In genomic region chr6:141485302-141486021, GRCm38 (mm10) we compare ENCODE assay signal across 9 mouse cellular contexts. TPM values are rescaled to one million over a fixed set of nuclear protein-coding genes. Genes with fewer than 3 reads are reported as not detected.
DNase-seq lines count a peak whose midpoint lies in the region; ATAC-seq and TF ChIP-seq lines count a peak whose summit lies in the region.
"Had no signal": no experiment of that assay in that cellular context is flagged by ENCODE, and none has a peak within 500 bp of the region (broad histone marks: within the 10 kb centered on the region; RNA-seq: fewer than 3 reads in every experiment).

No protein-coding gene starts in this region.

- H3K36me3 ChIP-seq in limb, embryonic 13.5 days, result peaks cover 8% of the 10 kb centered on the region
- no peaks in the 10 kb centered on the region for H3K36me3 ChIP-seq in limb, embryonic 10.5 days
- no peaks in the 10 kb centered on the region for H3K36me3 ChIP-seq in hindbrain, postnatal 0 days (ENCODE audit: insufficient read depth, low read length)
- H3K36me3 ChIP-seq in midbrain, embryonic 16.5 days (ENCODE audit: control insufficient read depth, insufficient read depth, low read length), result no peaks in the 10 kb centered on the region

- 0 out of 2 replicates have a peak, but pooled peaks cover 4% of the 10 kb centered on the region for H3K4me1 ChIP-seq in limb, embryonic 13.5 days
- H3K4me1 ChIP-seq in limb, embryonic 10.5 days, result no peaks in the 10 kb centered on the region
- H3K4me1 ChIP-seq in hindbrain, postnatal 0 days (ENCODE audit: insufficient read depth, low read length), result no peaks in the 10 kb centered on the region
- H3K4me1 ChIP-seq in midbrain, embryonic 16.5 days (ENCODE audit: control insufficient read depth, insufficient read depth, low read length), result peaks cover 3% of the 10 kb centered on the region; the same call in 1 of the 2 replicates
- H3K4me1 ChIP-seq: limb, embryonic 15.5 days had no signal

- ATAC-seq in limb, embryonic 13.5 days (ENCODE audit: low FRiP score, low read depth), result peak; percentile 48; the same call in 1 of the 2 replicates
- peak; percentile 76 for ATAC-seq in hindbrain, postnatal 0 days
- ATAC-seq in midbrain, embryonic 16.5 days, result peak; percentile 58

- no peak overlapping the region for H3K4me2 ChIP-seq in limb, embryonic 13.5 days (replicated peaks)
- H3K4me2 ChIP-seq in hindbrain, postnatal 0 days (ENCODE audit: low read depth, low read length), result 0 out of 2 replicates have a peak overlapping the region, but pooled peaks have one; percentile 5
- no peak overlapping the region for H3K4me2 ChIP-seq in midbrain, embryonic 16.5 days (ENCODE audit: low read length)
- H3K4me2 ChIP-seq: limb, embryonic 15.5 days had no signal

- 59% methylated on average over 10 of the region's 10 CpGs for WGBS in limb, embryonic 13.5 days
- 67% methylated on average over 10 of the region's 10 CpGs for WGBS in limb, embryonic 10.5 days
- WGBS in hindbrain, postnatal 0 days, result 38% methylated on average over 10 of the region's 10 CpGs
- WGBS in midbrain, embryonic 16.5 days, result 58% methylated on average over 10 of the region's 10 CpGs

- DNase-seq in limb, embryonic 10.5 days (ENCODE audit: low spot score), result no peak
- peak; percentile 23 to 39 for DNase-seq in gastrocnemius, postnatal 4 days (ENCODE audit: low spot score in 2 of 2)
- DNase-seq in hindbrain, postnatal 0 days (ENCODE audit: low spot score), result peak; percentile 71
- DNase-seq in cerebellum, adult 11 months, result no peak
- DNase-seq in left cerebral cortex, adult 11 months (ENCODE audit: low spot score), result no peak
- DNase-seq in cerebellum, adult 18-20 months, result no peak

- no peak for TF ChIP-seq CTCF in hindbrain, postnatal 0 days (IDR thresholded peaks at IDR 0.05; ENCODE audit: low read depth)

- no peak overlapping the region for H3K9ac ChIP-seq in limb, embryonic 13.5 days
- no peak overlapping the region for H3K9ac ChIP-seq in hindbrain, postnatal 0 days (replicated peaks; ENCODE audit: low read length)
- no peak overlapping the region for H3K9ac ChIP-seq in midbrain, embryonic 16.5 days (ENCODE audit: low read depth, low read length)
- H3K9ac ChIP-seq: limb, embryonic 15.5 days had no signal

- H3K9me3 ChIP-seq in limb, embryonic 13.5 days, result no peaks in the 10 kb centered on the region
- H3K9me3 ChIP-seq in limb, embryonic 10.5 days (replicated peaks), result no peaks in the 10 kb centered on the region
- no peaks in the 10 kb centered on the region for H3K9me3 ChIP-seq in hindbrain, postnatal 0 days (ENCODE audit: low read length)
- no peaks in the 10 kb centered on the region for H3K9me3 ChIP-seq in midbrain, embryonic 16.5 days (replicated peaks; ENCODE audit: control insufficient read depth, low read length, poor library complexity, severe bottlenecking)
- H3K9me3 ChIP-seq: limb, embryonic 15.5 days had no signal

- H3K4me3 ChIP-seq in limb, embryonic 13.5 days, result no peak overlapping the region
- H3K4me3 ChIP-seq in limb, embryonic 10.5 days, result no peak overlapping the region
- H3K4me3 ChIP-seq in hindbrain, postnatal 0 days (ENCODE audit: low read length), result no peak overlapping the region
- no peak overlapping the region for H3K4me3 ChIP-seq in midbrain, embryonic 16.5 days (ENCODE audit: low read depth, low read length)
- H3K4me3 ChIP-seq: limb, embryonic 15.5 days had no signal

- no peaks in the 10 kb centered on the region for H3K27me3 ChIP-seq in limb, embryonic 13.5 days
- H3K27me3 ChIP-seq in limb, embryonic 10.5 days (ENCODE audit: low read depth, poor library complexity, severe bottlenecking), result no peaks in the 10 kb centered on the region
- H3K27me3 ChIP-seq in hindbrain, postnatal 0 days (ENCODE audit: insufficient read depth, low read length), result no peaks in the 10 kb centered on the region
- no peaks in the 10 kb centered on the region for H3K27me3 ChIP-seq in midbrain, embryonic 16.5 days (ENCODE audit: control insufficient read depth, insufficient read depth, low read depth, low read length)
- H3K27me3 ChIP-seq: limb, embryonic 15.5 days had no signal

- H3K27ac ChIP-seq in limb, embryonic 13.5 days, result no peak overlapping the region
- no peak overlapping the region for H3K27ac ChIP-seq in limb, embryonic 10.5 days
- no peak overlapping the region for H3K27ac ChIP-seq in hindbrain, postnatal 0 days
- H3K27ac ChIP-seq in midbrain, embryonic 16.5 days (ENCODE audit: low read length), result no peak overlapping the region
- H3K27ac ChIP-seq: limb, embryonic 15.5 days had no signal

RNA-seq across cellular contexts. Expression of gene Slco1c1, which starts 38.7 kb away (rescaled TPM):
- 0.13 and 0.26 TPM in 2 replicates for polyA plus RNA-seq in limb, embryonic 13.5 days (2015; fragmentation: Nextera tagmentation; extraction: Ambion mirVana)
- polyA plus RNA-seq in limb, embryonic 10.5 days (2016; fragmentation: Nextera tagmentation; extraction: Ambion mirVana), result 0.09 TPM in 1 of 2 replicates, not detected in the other
- total RNA-seq in gastrocnemius, postnatal 4 days (2021), result under 1 TPM; 0.10 to 0.27 TPM
- 22.8 and 27.7 TPM in 2 replicates for total RNA-seq in hindbrain, postnatal 0 days (2014; rRNA removed)
- 27.2 and 27.7 TPM in 2 replicates for polyA plus RNA-seq in hindbrain, postnatal 0 days (2015; fragmentation: Nextera tagmentation; extraction: Ambion mirVana)
- 19.0 and 21.2 TPM in 2 replicates for polyA plus RNA-seq in midbrain, embryonic 16.5 days (2015; fragmentation: Nextera tagmentation; extraction: Ambion mirVana)

Comparison
In these comparisons a context has a peak if more than half of its experiments do, and no peak if none do; other contexts are left out.
1. DNase-seq: peak in gastrocnemius, postnatal 4 days (2 of 2) and hindbrain, postnatal 0 days (single experiment); none in limb, embryonic 10.5 days (single experiment), cerebellum, adult 11 months (single experiment), left cerebral cortex, adult 11 months (single experiment) and cerebellum, adult 18-20 months (0 of 2).
2. RNA of gene Slco1c1, which starts 38.7 kb away (polyA plus RNA-seq): 27.2 to 27.7 TPM in hindbrain, postnatal 0 days and 19.0 to 21.2 TPM in midbrain, embryonic 16.5 days; 0.13 to 0.26 TPM in limb, embryonic 13.5 days and 0.09 TPM in limb, embryonic 10.5 days; every median in the first group is over 10 times any median in the second.
3. Peak in every context shown above with its lines, with median percentiles within 50 percentile points of each other: ATAC-seq.